ENCODE assay signal across 26 mouse cellular contexts in the genomic region with DNA sequence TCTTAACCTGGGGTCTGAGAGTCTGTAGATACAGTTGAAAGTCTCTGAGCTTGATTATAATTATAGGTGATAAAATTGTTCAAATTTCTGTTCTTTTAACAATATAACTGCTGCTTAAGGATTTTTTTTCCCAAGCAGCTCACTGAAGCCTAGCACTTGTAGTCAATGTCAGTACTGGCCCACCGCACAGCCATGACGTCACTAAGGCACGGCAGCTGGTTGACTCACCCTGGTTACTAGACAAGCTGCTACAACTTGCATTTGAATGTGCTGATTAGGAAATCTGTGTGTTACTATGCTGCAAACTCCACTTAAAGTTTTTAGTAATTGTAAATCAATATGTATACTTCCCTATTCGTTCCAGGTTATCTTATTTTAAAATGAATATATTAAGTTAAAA. TPM values are rescaled to one million over a fixed set of nuclear protein-coding genes. Genes with fewer than 3 reads are reported as not detected.
DNase-seq lines count a peak whose midpoint lies in the region; TF ChIP-seq lines count a peak whose summit lies in the region.
"Had no signal": no experiment of that assay in that cellular context is flagged by ENCODE, and none has a peak within 500 bp of the region (broad histone marks: within the 10 kb centered on the region; RNA-seq: fewer than 3 reads in every experiment).

No protein-coding gene starts in this region.

- peak; percentile 19; the same call in 1 of the 2 replicates for TF ChIP-seq POLR2A in testis, adult 2 months (IDR thresholded peaks at IDR 0.05; ENCODE audit: control insufficient read depth, low read depth, low read length)

- WGBS in midbrain, embryonic 10.5 days = 90% methylated on average over 4 of the region's 4 CpGs

- peak overlapping the region; percentile 83 for H3K4me3 ChIP-seq in testis, adult 2 months (ENCODE audit: control insufficient read depth, low read depth, low read length)
- H3K4me3 ChIP-seq in midbrain, embryonic 10.5 days = no peak overlapping the region
- H3K4me3 ChIP-seq: embryonic facial prominence, embryonic 13.5 days; heart, embryonic 13.5 days; hindbrain, embryonic 10.5 days; limb, embryonic 12.5 days; liver, embryonic 13.5 days had no signal

- H3K27me3 ChIP-seq in testis, adult 2 months (ENCODE audit: control insufficient read depth, insufficient read depth, low read length) = no peaks in the 10 kb centered on the region
- H3K27me3 ChIP-seq in midbrain, embryonic 10.5 days (ENCODE audit: low read depth, poor library complexity, severe bottlenecking) = peaks cover 14% of the 10 kb centered on the region
- H3K27me3 ChIP-seq: embryonic facial prominence, embryonic 13.5 days; liver, embryonic 13.5 days had no signal

- peaks cover 14% of the 10 kb centered on the region for H3K4me1 ChIP-seq in testis, adult 2 months (ENCODE audit: control insufficient read depth, insufficient read depth, low read length)
- H3K4me1 ChIP-seq in midbrain, embryonic 10.5 days = peaks cover 31% of the 10 kb centered on the region

- peak; percentile 33 to 34 for DNase-seq in layer of hippocampus, postnatal 10 days (ENCODE audit: low spot score in 2 of 2)
- no peak for DNase-seq in layer of hippocampus, adult 9-10 months (ENCODE audit: low spot score)
- DNase-seq in testis, postnatal 10 days (ENCODE audit: low spot score) = no peak
- DNase-seq in 416B (ENCODE audit: low read depth) = peak; percentile 41
- peak; percentile 45 for DNase-seq in MN1 (ENCODE audit: low spot score)
- DNase-seq in urinary bladder, postnatal 14 days (ENCODE audit: low spot score) = no peak
- no peak for DNase-seq in midbrain, embryonic 10.5 days (ENCODE audit: low spot score)
- DNase-seq: adrenal gland, postnatal 25 days; cerebellum, adult 18-20 months; cerebellum, postnatal 10 days; heart, postnatal 10 days; kidney, adult 8-10 months; kidney, postnatal 4 days; liver, embryonic 13.5 days; lung, adult 2 months; lung, postnatal 10 days; midbrain, embryonic 14.5 days; right cerebral cortex, postnatal 4 days had no signal

- peak overlapping the region; percentile 78 for H3K27ac ChIP-seq in testis, adult 2 months (ENCODE audit: control insufficient read depth, insufficient read depth, low read depth, low read length)
- H3K27ac ChIP-seq in midbrain, embryonic 10.5 days (replicated peaks) = no peak overlapping the region
- H3K27ac ChIP-seq: embryonic facial prominence, embryonic 13.5 days; heart, embryonic 13.5 days; hindbrain, embryonic 10.5 days; kidney, postnatal 0 days; limb, embryonic 12.5 days; liver, embryonic 13.5 days; macrophage; stomach, postnatal 0 days had no signal

- H3K36me3 ChIP-seq in testis, adult 2 months (ENCODE audit: control insufficient read depth, insufficient read depth, low read length) = no peaks in the 10 kb centered on the region
- no peaks in the 10 kb centered on the region for H3K36me3 ChIP-seq in midbrain, embryonic 10.5 days
- H3K36me3 ChIP-seq: embryonic facial prominence, embryonic 13.5 days; heart, embryonic 13.5 days; hindbrain, embryonic 10.5 days; limb, embryonic 12.5 days; liver, embryonic 13.5 days had no signal

- no peak for TF ChIP-seq CTCF in testis, adult 2 months (IDR thresholded peaks at IDR 0.05; ENCODE audit: control insufficient read depth, insufficient read depth, insufficient replicate concordance, low read depth, low read length)

- H3K9me3 ChIP-seq in midbrain, embryonic 10.5 days (replicated peaks) = no peaks in the 10 kb centered on the region
- H3K9me3 ChIP-seq: embryonic facial prominence, embryonic 13.5 days; heart, embryonic 13.5 days; hindbrain, embryonic 10.5 days; limb, embryonic 12.5 days; liver, embryonic 13.5 days had no signal

RNA-seq across cellular contexts. Expression of a gene that starts 4.6 kb away (rescaled TPM):
- 1 to 10 TPM; 2.3 to 2.4 TPM for total RNA-seq in layer of hippocampus, postnatal 10 days (2021)
- 25.4 and 27.4 TPM in 2 replicates for polyA plus RNA-seq in testis, adult 2 months (2012; rRNA removed)
- 2.1 and 2.5 TPM in 2 replicates for polyA plus RNA-seq in midbrain, embryonic 10.5 days (2016; fragmentation: Nextera tagmentation; extraction: Ambion mirVana)

Comparison
In these comparisons a context has a peak if more than half of its experiments do, and no peak if none do; other contexts are left out.
1. DNase-seq: peak in layer of hippocampus, postnatal 10 days (2 of 2), 416B (single experiment) and MN1 (single experiment); none in layer of hippocampus, adult 9-10 months (single experiment), testis, postnatal 10 days (single experiment), urinary bladder, postnatal 14 days (single experiment) and midbrain, embryonic 10.5 days (single experiment).